Mouse (Mus musculus): ENCODE measurements around the gene Evc.

DNA sequence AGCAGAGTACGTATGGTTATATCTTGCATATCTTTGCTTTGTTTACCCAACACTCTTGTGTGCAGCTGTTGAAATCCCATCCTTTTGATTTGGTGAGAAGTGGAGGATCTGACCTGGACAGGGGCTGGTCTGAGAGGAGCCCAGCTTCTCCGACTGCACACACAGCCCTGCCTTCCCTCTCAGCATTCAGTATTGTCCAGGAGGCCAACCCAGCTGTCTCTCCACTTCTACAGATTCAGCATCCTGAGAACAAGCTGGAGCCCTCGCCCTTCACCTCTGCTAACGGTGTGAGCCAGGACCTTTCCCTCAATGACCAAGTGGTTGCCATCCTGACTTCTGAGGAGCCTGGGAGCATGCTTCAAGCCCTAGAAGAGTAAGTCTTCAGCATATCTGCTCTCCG is 26.6 kb upstream of the Evc start:
- TF ChIP-seq CTCF (IDR thresholded peaks at IDR 0.05; ENCODE audit: borderline replicate concordance, control insufficient read depth, extremely low read depth, insufficient read depth, low read length, poor library complexity) = no peak
- TF ChIP-seq POLR2A (IDR thresholded peaks at IDR 0.05; ENCODE audit: control insufficient read depth, extremely low read depth, insufficient read depth, low read length, poor library complexity) = no peak
